Mouse (Mus musculus) retina, postnatal 1 day (tissue): ENCODE measurements around the gene Hcn4.
A peak's percentile ranks its signal among the peaks of the same experiment; 100 is the strongest.

Experiments used
- DNase-seq: peaks from one replicate; pipeline ENCODE4 v3.0.0-alpha.2; 2012

Gene Hcn4

GRCm38 (mm10) chr9:58823139-58823917 is at the start of gene Hcn4:
TSS of gene Hcn4 (plus strand) at chr9:58823412.
- peak; percentile 70 for DNase-seq

GRCm38 (mm10) chr9:58774761-58775160 is 48.5 kb upstream of the Hcn4 start:
- no peak for DNase-seq

- DNase-seq = no peak
Measured at GRCm38 (mm10) chr9:58775363-58775762, 47.8 kb upstream of the Hcn4 start.

GRCm38 (mm10) chr9:58789476-58789875 is 33.7 kb upstream of the Hcn4 start:
- DNase-seq = no peak

- no peak for DNase-seq
Measured at GRCm38 (mm10) chr9:58798155-58798554, 25.1 kb upstream of the Hcn4 start.

- DNase-seq = no peak
Measured at GRCm38 (mm10) chr9:58801441-58801840, 21.8 kb upstream of the Hcn4 start.

GRCm38 (mm10) chr9:58802294-58802693 is 20.9 kb upstream of the Hcn4 start:
- no peak for DNase-seq

GRCm38 (mm10) chr9:58802802-58803201 is 20.4 kb upstream of the Hcn4 start:
- no peak for DNase-seq

- peak; percentile 71 for DNase-seq
Measured at GRCm38 (mm10) chr9:58805601-58806318, 17.5 kb upstream of the Hcn4 start.

- peak; percentile 83 for DNase-seq
Measured at GRCm38 (mm10) chr9:58811171-58811570, 12.0 kb upstream of the Hcn4 start.

- no peak for DNase-seq
Measured at GRCm38 (mm10) chr9:58815552-58816260, 7.5 kb upstream of the Hcn4 start.

- DNase-seq = no peak
Measured at GRCm38 (mm10) chr9:58816458-58816857, 6.8 kb upstream of the Hcn4 start.

GRCm38 (mm10) chr9:58817676-58818075 is 5.5 kb upstream of the Hcn4 start:
- no peak for DNase-seq

- DNase-seq = peak; percentile 90
Measured at GRCm38 (mm10) chr9:58822431-58823091, 651 bp upstream of the Hcn4 start.

- no peak for DNase-seq
Measured at GRCm38 (mm10) chr9:58823918-58824215, 655 bp downstream of the Hcn4 start.

- no peak for DNase-seq
Measured at GRCm38 (mm10) chr9:58829627-58830026, 6.4 kb downstream of the Hcn4 start.

GRCm38 (mm10) chr9:58832939-58833338 is 9.7 kb downstream of the Hcn4 start:
- no peak for DNase-seq

- DNase-seq = no peak
Measured at GRCm38 (mm10) chr9:58837174-58837573, 14.0 kb downstream of the Hcn4 start.

- no peak for DNase-seq
Measured at GRCm38 (mm10) chr9:58838504-58838903, 15.3 kb downstream of the Hcn4 start.

GRCm38 (mm10) chr9:58841655-58842054 is 18.4 kb downstream of the Hcn4 start:
- peak; percentile 55 for DNase-seq

GRCm38 (mm10) chr9:58844597-58844996 is 21.4 kb downstream of the Hcn4 start:
- DNase-seq = no peak

- DNase-seq = no peak
Measured at GRCm38 (mm10) chr9:58847008-58847407, 23.8 kb downstream of the Hcn4 start.

- DNase-seq = peak; percentile 61
Measured at GRCm38 (mm10) chr9:58847676-58848075, 24.5 kb downstream of the Hcn4 start.
